Mouse (Mus musculus): ENCODE results near the gene AI467606. TPM values are rescaled to one million over a fixed set of nuclear protein-coding genes. Genes with fewer than 3 reads are reported as not detected.

The AI467606 gene
- polyA plus RNA-seq, 1 experiment from 2014 or later: 7.6 TPM

DNA sequence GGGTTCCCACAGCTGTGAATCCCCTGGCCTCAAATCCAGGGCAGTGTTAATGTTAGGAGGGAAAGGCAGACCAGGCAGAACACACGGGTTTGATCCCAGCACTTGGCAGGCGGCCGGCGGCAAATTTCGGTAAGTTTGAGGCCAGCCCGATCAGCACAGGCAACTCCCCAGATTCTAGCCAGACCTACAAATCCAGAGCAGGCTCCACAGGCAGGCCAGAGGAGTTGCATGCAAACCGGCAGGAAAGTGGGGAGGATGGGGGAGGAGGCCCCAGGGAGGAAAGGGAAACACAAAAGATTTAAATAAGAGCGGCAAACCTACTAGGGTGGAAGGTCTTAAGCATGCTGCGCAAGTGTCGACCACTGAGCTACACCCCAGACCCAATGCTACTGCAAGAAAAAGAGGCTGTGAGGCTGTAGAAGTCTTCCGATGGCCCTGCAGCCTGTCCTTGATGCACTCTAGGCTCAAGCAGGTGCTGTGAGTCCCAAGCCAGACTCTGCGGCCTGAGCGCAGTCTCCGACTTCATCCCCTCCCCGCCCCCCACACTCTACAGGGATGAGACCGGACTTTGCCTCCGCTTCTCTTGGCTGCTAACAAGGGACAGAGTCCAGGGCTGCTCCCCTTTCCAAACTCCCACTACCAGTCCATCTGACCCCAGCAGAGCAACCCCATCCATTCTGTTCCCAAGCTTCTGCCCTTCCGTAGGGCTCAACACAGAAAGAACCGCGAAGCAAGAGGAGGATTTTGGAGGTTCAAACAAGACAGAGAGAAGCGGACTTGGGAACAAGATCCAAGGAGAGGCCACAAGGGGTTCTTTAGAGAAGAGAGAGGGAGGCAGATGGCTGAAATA is 30.1 kb downstream of the AI467606 start:
- 46% methylated on average over 21 of the region's 21 CpGs for WGBS (ENCODE audit: insufficient replicate concordance)
- no peak for TF ChIP-seq CTCF (IDR thresholded peaks at IDR 0.05; ENCODE audit: low read depth)
- TF ChIP-seq EP300 (IDR thresholded peaks at IDR 0.05; ENCODE audit: low read depth): no peak; the same call in 1 of the 2 replicates
- peak overlapping the region; percentile 97 for H3K27ac ChIP-seq (ENCODE audit: low read depth)
- H3K9me3 ChIP-seq (ENCODE audit: low read length): peaks cover 6% of the 10 kb centered on the region; the same call in 1 of the 2 replicates
- no peaks in the 10 kb centered on the region for H3K36me3 ChIP-seq (replicated peaks; ENCODE audit: insufficient read depth, low read length)
- ATAC-seq: peak; percentile 86
- H3K4me1 ChIP-seq (ENCODE audit: insufficient read depth): peaks cover 22% of the 10 kb centered on the region
- H3K4me2 ChIP-seq (ENCODE audit: low read depth, low read length): peak overlapping the region; percentile 64
- peak overlapping the region; percentile 68 for H3K9ac ChIP-seq (replicated peaks)
- peak overlapping the region; percentile 48 for H3K4me3 ChIP-seq (ENCODE audit: low read depth, low read length)
- no peaks in the 10 kb centered on the region for H3K27me3 ChIP-seq (ENCODE audit: insufficient read depth, low read length)
- peak; percentile 73 for DNase-seq

GRCm38 (mm10) chr7:127121911-127122270 is 30.7 kb downstream of the AI467606 start, which contains the start of gene Qprt:
TSS of gene Qprt (minus strand) at chr7:127122226.
- peak within 1 kb of the TSS; percentile 48 for H3K4me3 ChIP-seq (ENCODE audit: low read depth, low read length)
- 28% methylated on average over 7 of the region's 7 CpGs for WGBS (ENCODE audit: insufficient replicate concordance)
- H3K27ac ChIP-seq (ENCODE audit: low read depth): peak within 1 kb of the TSS; percentile 97
- ATAC-seq (peak; percentile 78), DNase-seq (peak; percentile 70)
- no peaks in the 10 kb centered on the region for H3K36me3 ChIP-seq (replicated peaks; ENCODE audit: insufficient read depth, low read length)
- peak within 1 kb of the TSS; percentile 64 for H3K4me2 ChIP-seq (ENCODE audit: low read depth, low read length)
- H3K27me3 ChIP-seq (ENCODE audit: insufficient read depth, low read length): no peaks in the 10 kb centered on the region
- H3K9me3 ChIP-seq (ENCODE audit: low read length): peaks cover 6% of the 10 kb centered on the region; the same call in 1 of the 2 replicates
- H3K9ac ChIP-seq (replicated peaks): peak within 1 kb of the TSS; percentile 68
- H3K4me1 ChIP-seq (ENCODE audit: insufficient read depth): peaks cover 22% of the 10 kb centered on the region
- TF ChIP-seq CTCF (IDR thresholded peaks at IDR 0.05; ENCODE audit: low read depth) (no peak), EP300 (IDR thresholded peaks at IDR 0.05; ENCODE audit: low read depth) (0 out of 2 replicates have a peak, but pooled peaks have one; percentile 33)

DNA sequence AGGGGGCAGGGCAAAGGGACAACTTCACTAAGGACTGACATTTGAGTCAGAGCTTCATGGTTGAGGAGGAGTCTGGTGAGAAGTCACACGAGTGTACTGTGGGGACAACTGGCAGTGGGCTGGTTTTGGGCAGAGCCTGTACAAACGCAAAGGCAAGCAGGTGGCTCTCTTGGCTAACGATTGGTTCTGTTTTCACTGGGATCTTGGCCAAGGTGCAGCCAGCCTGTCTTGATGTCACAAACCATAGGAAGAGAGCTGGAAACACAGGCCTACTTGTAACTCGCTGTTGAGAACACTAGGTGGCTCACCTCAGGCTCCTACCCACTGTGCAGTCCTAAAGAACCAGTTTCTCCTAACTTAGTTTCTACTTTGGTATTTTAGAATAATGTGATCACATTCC is 38.5 kb downstream of the AI467606 start:
- ATAC-seq: peak; percentile 91
- TF ChIP-seq CTCF (IDR thresholded peaks at IDR 0.05; ENCODE audit: low read depth) (peak; percentile 84), EP300 (IDR thresholded peaks at IDR 0.05; ENCODE audit: low read depth) (peak; percentile 44; the same call in 1 of the 2 replicates)
- H3K9me3 ChIP-seq (ENCODE audit: low read length): no peaks in the 10 kb centered on the region; the same call in 1 of the 2 replicates
- no peak overlapping the region for H3K4me3 ChIP-seq (ENCODE audit: low read depth, low read length)
- no peak overlapping the region for H3K27ac ChIP-seq (ENCODE audit: low read depth)
- WGBS (ENCODE audit: insufficient replicate concordance): 12% methylated on average over 4 of the region's 4 CpGs
- H3K36me3 ChIP-seq (replicated peaks; ENCODE audit: insufficient read depth, low read length): no peaks in the 10 kb centered on the region
- peak; percentile 66 for DNase-seq
- H3K4me1 ChIP-seq (ENCODE audit: insufficient read depth): peaks cover 19% of the 10 kb centered on the region
- H3K9ac ChIP-seq (replicated peaks): no peak overlapping the region
- no peak overlapping the region for H3K4me2 ChIP-seq (ENCODE audit: low read depth, low read length)
- H3K27me3 ChIP-seq (ENCODE audit: insufficient read depth, low read length): no peaks in the 10 kb centered on the region

- no peak for ATAC-seq
- Histone ChIP-seq H3K36me3 (replicated peaks; ENCODE audit: insufficient read depth, low read length) (no peaks in the 10 kb centered on the region), H3K27me3 (ENCODE audit: insufficient read depth, low read length) (no peaks in the 10 kb centered on the region), H3K4me1 (ENCODE audit: insufficient read depth) (peaks cover 43% of the 10 kb centered on the region), H3K9me3 (ENCODE audit: low read length) (no peaks in the 10 kb centered on the region), H3K4me3 (ENCODE audit: low read depth, low read length) (no peak overlapping the region), H3K27ac (ENCODE audit: low read depth) (no peak overlapping the region), H3K9ac (replicated peaks) (no peak overlapping the region), H3K4me2 (ENCODE audit: low read depth, low read length) (no peak overlapping the region)
- TF ChIP-seq EP300 (IDR thresholded peaks at IDR 0.05; ENCODE audit: low read depth) (no peak), CTCF (IDR thresholded peaks at IDR 0.05; ENCODE audit: low read depth) (no peak)
- no peak for DNase-seq
- WGBS (ENCODE audit: insufficient replicate concordance): 78% methylated on average over 5 of the region's 5 CpGs
Measured at GRCm38 (mm10) chr7:127133125-127133524, 42.0 kb downstream of the AI467606 start.

DNA sequence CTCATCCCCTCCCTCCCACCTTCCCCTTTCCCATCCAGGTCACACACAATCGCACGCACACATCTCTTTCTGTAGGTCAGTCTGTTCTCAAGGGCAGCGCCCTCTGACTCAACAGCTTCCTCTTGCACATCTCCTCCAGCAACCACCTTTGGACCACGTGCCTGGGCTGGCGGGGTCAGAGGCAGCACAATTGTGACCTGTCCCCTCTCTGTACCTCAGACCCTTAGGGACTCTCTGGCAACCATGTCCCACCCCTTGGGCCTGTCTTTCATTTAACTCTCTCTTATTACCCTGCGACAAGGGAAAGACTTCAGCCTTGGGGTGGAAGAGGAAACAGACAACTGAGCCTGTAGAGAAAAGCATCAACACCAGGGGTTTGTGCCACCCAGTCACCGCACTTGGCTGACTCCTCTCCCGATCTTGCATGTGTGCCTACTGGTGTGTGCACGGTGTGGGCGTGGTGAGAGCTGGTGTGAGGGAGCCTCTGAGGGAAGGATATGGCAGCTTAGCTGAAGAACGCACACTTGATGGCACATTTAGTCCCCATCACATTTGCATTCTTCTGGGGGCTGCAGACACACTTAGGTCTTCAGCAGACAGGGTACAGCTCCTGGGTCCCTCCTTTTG is 43.8 kb downstream of the AI467606 start:
- DNase-seq (peak; percentile 67), ATAC-seq (peak; percentile 33; the same call in 1 of the 2 replicates)
- Histone ChIP-seq H3K4me1 (ENCODE audit: insufficient read depth) (peaks cover 41% of the 10 kb centered on the region), H3K36me3 (replicated peaks; ENCODE audit: insufficient read depth, low read length) (no peaks in the 10 kb centered on the region), H3K4me3 (ENCODE audit: low read depth, low read length) (peak overlapping the region; percentile 40), H3K27ac (ENCODE audit: low read depth) (peak overlapping the region; percentile 69), H3K4me2 (ENCODE audit: low read depth, low read length) (peak overlapping the region; percentile 79), H3K27me3 (ENCODE audit: insufficient read depth, low read length) (no peaks in the 10 kb centered on the region), H3K9me3 (ENCODE audit: low read length) (no peaks in the 10 kb centered on the region), H3K9ac (replicated peaks) (no peak overlapping the region)
- 37% methylated on average over 11 of the region's 11 CpGs for WGBS (ENCODE audit: insufficient replicate concordance)
- TF ChIP-seq EP300 (IDR thresholded peaks at IDR 0.05; ENCODE audit: low read depth) (no peak), CTCF (IDR thresholded peaks at IDR 0.05; ENCODE audit: low read depth) (no peak)

Data from liver, postnatal 0 days (tissue).